Mouse (Mus musculus) heart, adult 2 months (tissue): ENCODE data around the gene Adam17.

Experiments
- CTCF ChIP-seq: fragments of 200-600 bp; IDR thresholded peaks from 2 replicates; pipeline ENCODE4 v1.8.1; 2022; ENCODE audit warnings: antibody characterized with exemption, mild to moderate bottlenecking, moderate library complexity
- EP300 ChIP-seq: fragments of 200-500 bp; IDR thresholded peaks from 2 replicates; pipeline ENCODE4 v1.6.1; 2011; ENCODE audit warnings: low read depth, low read length, control low read depth; ENCODE audit not compliant: insufficient read depth
- POLR2A ChIP-seq: fragments of 200-500 bp; IDR thresholded peaks from 2 replicates; pipeline ENCODE4 v1.6.1; 2011; ENCODE audit warnings: mild to moderate bottlenecking, low read depth, low read length, control low read depth; ENCODE audit not compliant: insufficient read depth

DNA sequence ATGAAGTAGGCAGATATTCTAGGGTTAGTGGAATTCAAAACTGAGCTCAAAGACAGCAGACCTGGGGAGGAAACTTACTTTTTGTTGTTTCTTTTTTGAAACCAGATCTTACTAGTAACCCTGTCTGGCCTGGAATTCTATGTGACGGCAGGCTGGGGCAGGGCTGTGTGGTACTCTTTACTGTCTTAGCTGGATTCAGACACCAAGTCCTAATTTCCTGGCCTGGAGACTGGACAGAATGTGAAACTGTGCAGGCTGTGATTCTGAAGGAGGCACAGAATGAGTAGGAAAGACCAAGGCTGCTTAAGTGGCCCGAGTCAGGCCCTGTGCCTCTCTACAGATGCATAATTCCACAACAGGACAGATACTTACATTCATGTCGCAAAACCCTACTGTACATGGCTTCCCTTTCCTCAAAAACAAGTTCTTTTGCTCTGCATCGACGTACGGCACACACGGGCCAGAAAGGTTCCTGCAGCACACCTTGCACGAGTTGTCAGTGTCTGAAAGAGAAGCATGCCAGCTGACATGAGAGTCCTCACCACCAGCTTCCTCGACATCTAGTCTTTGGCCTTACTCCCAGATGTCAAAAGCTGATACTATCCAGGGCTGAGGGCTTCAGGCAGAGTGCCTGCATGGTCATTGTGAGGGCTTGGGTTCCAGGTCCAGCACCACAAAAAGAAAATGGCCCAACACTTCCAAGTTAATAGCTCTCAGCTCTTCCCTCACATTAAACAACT, 43.6 kb downstream of the Adam17 start:
- no peak for TF ChIP-seq POLR2A
- no peak for TF ChIP-seq CTCF
- TF ChIP-seq EP300 = no peak
